Mouse (Mus musculus) small intestine, adult 2 months (tissue): Measurements from ENCODE around the gene Shisal2a.

Experiments
- CTCF ChIP-seq: fragments of 200-500 bp; IDR thresholded peaks from 2 replicates; pipeline ENCODE4 v1.5.1; 2012; ENCODE audit warnings: low read depth, mild to moderate bottlenecking, control low read depth, inconsistent platforms, low read length, moderate library complexity, mixed read lengths; ENCODE audit not compliant: insufficient replicate concordance, insufficient read length; ENCODE audit errors: extremely low read depth
- POLR2A ChIP-seq: fragments of 200-500 bp; IDR thresholded peaks from 2 replicates; pipeline ENCODE4 v1.6.1; 2012; ENCODE audit warnings: low read depth, mild to moderate bottlenecking, control low read depth, inconsistent platforms, low read length, moderate library complexity

DNA sequence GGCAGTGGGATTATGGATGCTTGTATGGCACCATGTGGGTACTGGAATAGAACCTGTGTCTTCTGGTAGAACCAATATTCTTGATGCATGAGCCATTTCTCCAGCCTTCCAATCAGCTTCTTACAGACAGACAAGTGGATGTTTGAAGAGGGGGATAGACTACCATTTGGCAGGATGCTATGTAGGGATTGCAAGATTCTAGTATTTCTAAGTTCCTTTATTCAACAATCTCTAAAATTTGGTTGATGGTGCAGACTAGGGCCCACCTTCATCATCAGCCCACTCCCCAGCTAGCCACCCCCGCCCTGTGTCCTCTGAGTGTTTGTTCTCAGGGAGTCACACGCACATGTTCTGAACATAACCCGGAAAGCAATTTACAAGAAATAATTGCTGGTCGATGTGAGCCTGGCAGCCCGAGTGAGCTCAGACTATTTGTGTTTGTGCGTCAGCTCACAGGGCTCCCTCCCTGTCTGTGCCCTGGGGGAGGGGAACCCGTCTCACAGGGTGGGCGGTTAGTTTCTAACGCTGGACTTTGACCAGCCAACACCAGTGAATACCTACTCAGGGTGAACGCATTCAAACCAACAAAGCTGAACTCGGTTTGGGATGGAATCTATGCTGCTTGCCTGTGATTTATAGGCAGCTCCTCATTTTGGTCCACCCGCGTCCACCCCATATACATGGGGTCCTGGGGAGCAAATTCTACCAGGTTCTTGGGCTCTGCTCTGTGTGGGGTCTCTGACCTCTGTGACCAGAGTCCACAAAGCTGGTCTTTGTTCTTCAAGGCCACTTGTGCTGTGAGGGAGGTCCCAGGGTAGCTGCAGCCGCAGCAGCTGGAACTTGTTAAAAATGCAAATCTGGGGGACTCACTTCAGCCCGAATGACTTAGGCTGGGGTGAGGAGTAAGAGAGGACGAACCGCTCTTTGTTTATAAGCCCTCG lies 20.6 kb downstream of the Shisal2a start:
- TF ChIP-seq CTCF: no peak
- no peak for TF ChIP-seq POLR2A
